Mouse (Mus musculus): ENCODE measurements at regions not wholly inside any gene's neighbourhood (a gene's known extent, or its start where the extent isn't known, plus 50 kb on each side); places are given as distances from the start of the nearest gene placed in this dataset.

GRCm38 (mm10) chr10:91971951-91972350, 750.3 kb downstream of the Nedd1 start:
- Histone ChIP-seq H3K27ac (ENCODE audit: low read depth, low read length) (no peak overlapping the region), H3K9me3 (ENCODE audit: control insufficient read depth, low read length) (no peaks in the 10 kb centered on the region), H3K4me1 (ENCODE audit: control insufficient read depth, insufficient read depth, low read length) (no peaks in the 10 kb centered on the region), H3K4me3 (ENCODE audit: low read depth, low read length) (no peak overlapping the region), H3K4me2 (ENCODE audit: low read depth) (no peak overlapping the region), H3K27me3 (ENCODE audit: control insufficient read depth, insufficient read depth, low read length) (no peaks in the 10 kb centered on the region), H3K9ac (ENCODE audit: low read length) (no peak overlapping the region), H3K36me3 (ENCODE audit: control insufficient read depth, insufficient read depth, low read length) (no peaks in the 10 kb centered on the region)
- DNase-seq (ENCODE audit: low spot score): no peak
- ATAC-seq (ENCODE audit: insufficient read depth, low FRiP score, low TSS enrichment): no peak
- 86% methylated on average over 2 of the region's 2 CpGs for WGBS

- H3K27ac ChIP-seq (ENCODE audit: low read depth, low read length): no peak overlapping the region
- ATAC-seq (ENCODE audit: insufficient read depth, low FRiP score, low TSS enrichment): no peak
- no peak overlapping the region for H3K4me3 ChIP-seq (ENCODE audit: low read depth, low read length)
- H3K36me3 ChIP-seq (ENCODE audit: control insufficient read depth, insufficient read depth, low read length): no peaks in the 10 kb centered on the region
- WGBS: 82% methylated on average over 18 of the region's 18 CpGs
- H3K4me2 ChIP-seq (ENCODE audit: low read depth): no peak overlapping the region
- H3K9me3 ChIP-seq (ENCODE audit: control insufficient read depth, low read length): no peaks in the 10 kb centered on the region
- no peak overlapping the region for H3K9ac ChIP-seq (ENCODE audit: low read length)
- no peaks in the 10 kb centered on the region for H3K27me3 ChIP-seq (ENCODE audit: control insufficient read depth, insufficient read depth, low read length)
- H3K4me1 ChIP-seq (ENCODE audit: control insufficient read depth, insufficient read depth, low read length): no peaks in the 10 kb centered on the region
- peak; percentile 29 for DNase-seq (ENCODE audit: low spot score)
Measured at GRCm38 (mm10) chr10:91967570-91968310, 754.5 kb downstream of the Nedd1 start.

- ATAC-seq (ENCODE audit: insufficient read depth, low FRiP score, low TSS enrichment): no peak
- no peak overlapping the region for H3K4me3 ChIP-seq (ENCODE audit: low read depth, low read length)
- H3K4me2 ChIP-seq (ENCODE audit: low read depth): no peak overlapping the region
- no peaks in the 10 kb centered on the region for H3K4me1 ChIP-seq (ENCODE audit: control insufficient read depth, insufficient read depth, low read length)
- no peak overlapping the region for H3K9ac ChIP-seq (ENCODE audit: low read length)
- WGBS: 62% methylated on average over 6 of the region's 6 CpGs
- no peaks in the 10 kb centered on the region for H3K36me3 ChIP-seq (ENCODE audit: control insufficient read depth, insufficient read depth, low read length)
- no peaks in the 10 kb centered on the region for H3K9me3 ChIP-seq (ENCODE audit: control insufficient read depth, low read length)
- H3K27ac ChIP-seq (ENCODE audit: low read depth, low read length): no peak overlapping the region
- no peaks in the 10 kb centered on the region for H3K27me3 ChIP-seq (ENCODE audit: control insufficient read depth, insufficient read depth, low read length)
- DNase-seq (ENCODE audit: low spot score): no peak
Measured at GRCm38 (mm10) chr10:91959734-91960492, 762.3 kb downstream of the Nedd1 start.

GRCm38 (mm10) chr10:91953078-91953477, 769.1 kb downstream of the Nedd1 start:
- H3K4me2 ChIP-seq (ENCODE audit: low read depth): no peak overlapping the region
- H3K27me3 ChIP-seq (ENCODE audit: control insufficient read depth, insufficient read depth, low read length): no peaks in the 10 kb centered on the region
- H3K4me1 ChIP-seq (ENCODE audit: control insufficient read depth, insufficient read depth, low read length): no peaks in the 10 kb centered on the region
- H3K9me3 ChIP-seq (ENCODE audit: control insufficient read depth, low read length): no peaks in the 10 kb centered on the region
- DNase-seq (ENCODE audit: low spot score): no peak
- H3K4me3 ChIP-seq (ENCODE audit: low read depth, low read length): no peak overlapping the region
- no peaks in the 10 kb centered on the region for H3K36me3 ChIP-seq (ENCODE audit: control insufficient read depth, insufficient read depth, low read length)
- WGBS: 94% methylated on average over 1 of the region's 1 CpGs
- no peak for ATAC-seq (ENCODE audit: insufficient read depth, low FRiP score, low TSS enrichment)
- H3K9ac ChIP-seq (ENCODE audit: low read length): no peak overlapping the region
- no peak overlapping the region for H3K27ac ChIP-seq (ENCODE audit: low read depth, low read length)

- Histone ChIP-seq H3K27ac (ENCODE audit: low read depth, low read length) (no peak overlapping the region), H3K36me3 (ENCODE audit: control insufficient read depth, insufficient read depth, low read length) (no peaks in the 10 kb centered on the region), H3K9ac (ENCODE audit: low read length) (no peak overlapping the region), H3K9me3 (ENCODE audit: control insufficient read depth, low read length) (no peaks in the 10 kb centered on the region), H3K4me3 (ENCODE audit: low read depth, low read length) (no peak overlapping the region), H3K27me3 (ENCODE audit: control insufficient read depth, insufficient read depth, low read length) (no peaks in the 10 kb centered on the region), H3K4me1 (ENCODE audit: control insufficient read depth, insufficient read depth, low read length) (no peaks in the 10 kb centered on the region), H3K4me2 (ENCODE audit: low read depth) (no peak overlapping the region)
- DNase-seq (ENCODE audit: low spot score) (no peak), ATAC-seq (ENCODE audit: insufficient read depth, low FRiP score, low TSS enrichment) (no peak)
- 76% methylated on average over 3 of the region's 3 CpGs for WGBS
Measured at GRCm38 (mm10) chr10:91923626-91924025, 742.5 kb upstream of the Tmpo start.

GRCm38 (mm10) chr10:91889864-91890263, 708.7 kb upstream of the Tmpo start:
- H3K9me3 ChIP-seq (ENCODE audit: control insufficient read depth, low read length): no peaks in the 10 kb centered on the region
- ATAC-seq (ENCODE audit: insufficient read depth, low FRiP score, low TSS enrichment) (no peak), DNase-seq (ENCODE audit: low spot score) (no peak)
- no peak overlapping the region for H3K27ac ChIP-seq (ENCODE audit: low read depth, low read length)
- no peak overlapping the region for H3K4me2 ChIP-seq (ENCODE audit: low read depth)
- H3K36me3 ChIP-seq (ENCODE audit: control insufficient read depth, insufficient read depth, low read length): no peaks in the 10 kb centered on the region
- no peaks in the 10 kb centered on the region for H3K4me1 ChIP-seq (ENCODE audit: control insufficient read depth, insufficient read depth, low read length)
- H3K4me3 ChIP-seq (ENCODE audit: low read depth, low read length): no peak overlapping the region
- H3K27me3 ChIP-seq (ENCODE audit: control insufficient read depth, insufficient read depth, low read length): no peaks in the 10 kb centered on the region
- WGBS: 91% methylated on average over 6 of the region's 6 CpGs
- H3K9ac ChIP-seq (ENCODE audit: low read length): no peak overlapping the region

DNA sequence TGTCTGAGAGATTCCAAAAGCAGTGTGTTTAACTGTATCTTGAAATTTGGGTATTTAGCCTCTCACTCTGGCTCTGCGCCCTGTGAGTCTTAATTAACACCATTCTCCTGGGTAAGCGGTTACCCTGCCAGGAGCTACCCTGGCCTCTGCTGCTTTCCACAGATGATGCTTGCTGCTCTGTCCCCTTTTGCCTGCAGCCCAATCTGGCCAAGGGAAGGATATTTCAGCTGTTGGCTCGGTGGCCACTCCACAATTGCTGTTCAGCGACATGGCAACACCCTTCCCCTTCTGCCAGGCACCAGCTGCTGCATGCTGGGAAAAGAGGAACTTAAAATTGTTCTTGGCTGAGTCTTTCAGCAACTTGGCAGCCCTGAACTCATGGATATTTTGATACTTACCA, 707.4 kb upstream of the Tmpo start:
- 88% methylated on average over 4 of the region's 4 CpGs for WGBS
- DNase-seq (ENCODE audit: low spot score): no peak

GRCm38 (mm10) chr10:91883155-91883554, 702.0 kb upstream of the Tmpo start:
- no peak overlapping the region for H3K4me3 ChIP-seq (ENCODE audit: low read depth, low read length)
- H3K4me2 ChIP-seq (ENCODE audit: low read depth): no peak overlapping the region
- ATAC-seq (ENCODE audit: insufficient read depth, low FRiP score, low TSS enrichment) (no peak), DNase-seq (ENCODE audit: low spot score) (no peak)
- H3K36me3 ChIP-seq (ENCODE audit: control insufficient read depth, insufficient read depth, low read length): no peaks in the 10 kb centered on the region
- no peaks in the 10 kb centered on the region for H3K4me1 ChIP-seq (ENCODE audit: control insufficient read depth, insufficient read depth, low read length)
- no peak overlapping the region for H3K9ac ChIP-seq (ENCODE audit: low read length)
- no peaks in the 10 kb centered on the region for H3K9me3 ChIP-seq (ENCODE audit: control insufficient read depth, low read length)
- no peaks in the 10 kb centered on the region for H3K27me3 ChIP-seq (ENCODE audit: control insufficient read depth, insufficient read depth, low read length)
- 62% methylated on average over 5 of the region's 5 CpGs for WGBS
- H3K27ac ChIP-seq (ENCODE audit: low read depth, low read length): no peak overlapping the region

More for the DNA sequence above, 707.4 kb upstream of the Tmpo start:
- no peaks in the 10 kb centered on the region for H3K36me3 ChIP-seq (ENCODE audit: control insufficient read depth, insufficient read depth, low read length)
- H3K4me2 ChIP-seq (ENCODE audit: low read depth): no peak overlapping the region
- H3K9ac ChIP-seq (ENCODE audit: low read length): no peak overlapping the region
- H3K4me1 ChIP-seq (ENCODE audit: control insufficient read depth, insufficient read depth, low read length): no peaks in the 10 kb centered on the region
- no peak overlapping the region for H3K4me3 ChIP-seq (ENCODE audit: low read depth, low read length)
- no peaks in the 10 kb centered on the region for H3K9me3 ChIP-seq (ENCODE audit: control insufficient read depth, low read length)
- H3K27ac ChIP-seq (ENCODE audit: low read depth, low read length): no peak overlapping the region
- no peak for ATAC-seq (ENCODE audit: insufficient read depth, low FRiP score, low TSS enrichment)
- H3K27me3 ChIP-seq (ENCODE audit: control insufficient read depth, insufficient read depth, low read length): no peaks in the 10 kb centered on the region

GRCm38 (mm10) chr10:91882481-91882880, 701.4 kb upstream of the Tmpo start:
- no peak overlapping the region for H3K4me2 ChIP-seq (ENCODE audit: low read depth)
- no peaks in the 10 kb centered on the region for H3K27me3 ChIP-seq (ENCODE audit: control insufficient read depth, insufficient read depth, low read length)
- DNase-seq (ENCODE audit: low spot score) (no peak), ATAC-seq (ENCODE audit: insufficient read depth, low FRiP score, low TSS enrichment) (no peak)
- no peak overlapping the region for H3K9ac ChIP-seq (ENCODE audit: low read length)
- 82% methylated on average over 4 of the region's 4 CpGs for WGBS
- no peak overlapping the region for H3K27ac ChIP-seq (ENCODE audit: low read depth, low read length)
- no peak overlapping the region for H3K4me3 ChIP-seq (ENCODE audit: low read depth, low read length)
- no peaks in the 10 kb centered on the region for H3K4me1 ChIP-seq (ENCODE audit: control insufficient read depth, insufficient read depth, low read length)
- no peaks in the 10 kb centered on the region for H3K36me3 ChIP-seq (ENCODE audit: control insufficient read depth, insufficient read depth, low read length)
- H3K9me3 ChIP-seq (ENCODE audit: control insufficient read depth, low read length): no peaks in the 10 kb centered on the region

Data from neural tube, embryonic 11.5 days (tissue).